Mouse (Mus musculus): ENCODE results near the gene Rnf8. TPM values are rescaled to one million over a fixed set of nuclear protein-coding genes. Genes with fewer than 3 reads are reported as not detected.
"Not testable (repeated sequence)": the region's sequence is repeated elsewhere in the genome, so short reads cannot be mapped to it uniquely, and the experiment has no call there.

The Rnf8 gene
- 10 to 100 TPM; 25.2 to 26.1 TPM for total RNA-seq (2021)

DNA sequence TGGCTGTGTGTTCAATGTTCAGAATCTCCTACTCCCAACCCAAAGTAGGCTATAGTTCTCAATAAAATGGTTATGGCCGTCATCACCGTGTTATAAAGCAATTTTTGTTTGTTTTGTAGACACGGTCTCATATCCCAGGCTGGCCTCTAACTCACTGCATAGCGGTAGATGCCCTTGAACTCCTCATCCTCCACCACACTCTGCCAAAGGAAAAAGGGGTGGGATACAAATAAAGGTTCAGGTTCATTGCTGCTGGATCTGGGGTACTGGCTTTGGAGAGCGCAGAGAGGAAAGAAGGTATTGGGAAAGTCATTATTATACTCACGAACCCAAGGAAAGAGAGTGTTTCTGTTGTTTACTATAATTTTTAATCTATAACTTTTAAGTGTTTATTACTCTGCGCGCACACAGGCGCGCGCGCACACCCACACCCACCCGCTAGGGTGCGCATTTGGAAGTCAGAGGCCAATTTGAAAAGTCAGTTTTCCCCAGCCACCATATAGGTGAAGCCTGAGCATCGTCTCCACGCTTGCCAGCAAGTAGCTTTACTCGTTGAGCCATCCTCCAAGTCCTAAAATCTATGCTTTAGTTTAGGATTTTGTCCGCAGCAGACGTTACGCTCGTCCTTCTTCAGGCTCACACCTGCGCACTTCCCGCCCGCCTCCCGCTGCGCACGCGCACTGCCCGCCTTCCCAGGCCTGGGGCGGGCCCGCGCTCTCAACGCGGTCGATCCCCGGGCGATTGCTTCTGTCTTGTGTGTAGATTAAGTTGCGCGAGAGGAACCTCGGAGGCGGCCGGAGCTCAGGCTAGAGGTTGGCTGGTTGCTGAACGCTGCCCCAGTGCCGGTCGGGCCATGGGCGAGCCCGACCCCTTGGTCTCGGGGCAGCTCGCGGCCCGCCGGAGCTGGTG, at the start of gene Rnf8, which contains the start of gene Gm28043:
TSS of gene Rnf8 (plus strand) at position 676 of the 909 bp plus-strand sequence.
TSS of gene Gm28043 (plus strand) at position 762 of the 909 bp plus-strand sequence.
- DNase-seq = peak; percentile 95 to 96

GRCm38 (mm10) chr17:29565521-29565920, 49.1 kb upstream of the Rnf8 start:
- intact Hi-C loops (cut with DNase I) = no loop called here
- DNase-seq = no peak

More for the DNA sequence above, at the start of gene Rnf8, which contains the start of gene Gm28043:
- intact Hi-C loops (cut with DNase I) = loop anchor here (2.0 kb wide), 1 partner anchor 46 kb away; the partner anchor contains the start of gene Cmtr1

- intact Hi-C loops (cut with DNase I) = no loop called here
- DNase-seq = no peak
Observed at GRCm38 (mm10) chr17:29568435-29568834, 46.2 kb upstream of the Rnf8 start.

- DNase-seq = no peak
Observed at GRCm38 (mm10) chr17:29569831-29570230, 44.8 kb upstream of the Rnf8 start.

DNA sequence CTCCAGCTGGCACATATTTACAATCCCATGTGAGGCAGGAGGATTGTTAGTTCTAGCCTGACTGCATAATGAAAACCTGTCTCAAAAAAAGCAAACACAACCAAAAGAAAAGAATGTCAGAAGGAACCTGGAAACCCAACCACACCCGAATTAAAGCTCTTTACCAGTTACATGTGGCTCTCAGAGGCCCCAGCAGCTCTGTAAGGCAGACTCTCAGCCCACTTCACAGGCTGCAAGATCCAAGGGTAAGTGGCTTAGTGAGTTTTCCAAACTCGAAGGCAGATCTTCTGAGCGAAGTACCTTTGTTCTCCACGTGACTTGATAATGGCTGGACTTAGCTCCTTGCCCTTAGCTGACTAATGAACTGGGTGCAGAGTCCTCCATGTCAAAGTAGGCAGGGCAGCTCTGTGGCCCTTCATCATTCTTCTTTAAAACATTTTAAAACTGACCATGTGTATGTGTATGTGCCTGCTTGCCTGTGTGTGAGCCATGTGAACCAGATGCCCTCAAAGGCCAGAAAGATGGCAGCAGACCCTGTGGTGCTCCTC, 34.9 kb upstream of the Rnf8 start:
- intact Hi-C loops (cut with DNase I) = no loop called here
- no peak for DNase-seq

More at GRCm38 (mm10) chr17:29569831-29570230, 44.8 kb upstream of the Rnf8 start:
- intact Hi-C loops (cut with DNase I) = no loop called here

DNA sequence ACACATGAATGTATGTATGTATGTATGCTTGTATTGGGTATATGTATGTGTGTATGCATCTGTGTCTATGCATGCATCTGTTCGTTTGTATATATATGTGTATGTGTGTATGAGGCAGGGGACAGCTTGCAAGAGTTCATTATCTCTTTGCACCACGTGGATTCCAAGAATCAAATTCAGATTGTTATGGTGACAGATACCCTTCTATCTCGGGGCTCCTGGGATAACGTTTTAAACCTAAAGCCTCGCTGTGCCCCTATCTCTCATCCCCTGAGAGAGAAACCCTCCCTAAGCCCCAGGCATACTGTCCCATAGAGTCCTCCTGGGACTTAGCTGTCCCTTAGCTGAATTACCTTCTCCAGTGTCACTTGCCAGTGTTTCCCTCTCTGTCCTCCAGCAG, 31.0 kb upstream of the Rnf8 start:
- no peak for DNase-seq
- intact Hi-C loops (cut with DNase I) = no loop called here

DNA sequence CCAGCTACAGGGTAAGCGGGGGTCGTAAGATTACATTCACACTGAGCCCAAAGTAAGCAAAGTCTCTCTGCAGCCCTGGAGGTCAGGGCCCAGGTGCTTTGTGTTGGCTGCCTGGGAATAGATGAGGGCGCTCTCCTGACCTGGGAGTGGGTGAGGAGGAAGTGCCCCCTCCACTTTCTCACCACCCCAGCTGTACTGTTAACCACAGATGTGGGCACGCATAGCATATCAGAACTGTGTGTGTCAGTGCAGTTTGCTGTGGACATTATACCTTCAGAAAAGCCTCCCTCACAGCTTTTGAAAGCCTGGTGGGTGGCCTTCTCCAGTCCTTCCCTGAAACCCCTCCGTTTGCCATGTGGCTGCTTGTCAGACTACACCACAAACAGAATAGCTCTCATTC, 30.3 kb upstream of the Rnf8 start:
- intact Hi-C loops (cut with DNase I) = no loop called here
- no peak for DNase-seq

- intact Hi-C loops (cut with DNase I) = no loop called here
- DNase-seq = no peak
Observed at GRCm38 (mm10) chr17:29584737-29585136, 29.9 kb upstream of the Rnf8 start.

DNA sequence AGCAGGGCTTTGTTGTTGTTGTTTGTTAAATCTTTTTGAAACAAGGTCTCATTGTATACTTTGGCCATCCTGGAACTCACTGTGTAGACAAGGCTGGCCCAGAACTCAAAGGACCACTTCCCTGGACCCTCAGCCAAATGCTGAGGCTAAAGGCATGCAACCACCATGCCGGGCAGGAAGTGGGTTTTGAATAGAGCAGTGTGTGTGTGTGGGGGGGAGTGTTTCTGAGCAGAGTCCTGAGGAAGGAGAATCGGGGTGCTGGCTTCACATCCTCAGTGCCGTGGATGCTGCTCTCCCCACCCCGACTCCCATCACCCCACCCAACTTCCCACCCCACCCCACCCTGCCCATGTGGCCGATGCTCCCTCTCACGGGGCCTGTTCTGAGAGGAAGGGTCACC, 29.1 kb upstream of the Rnf8 start:
- intact Hi-C loops (cut with DNase I) = no loop called here
- DNase-seq = no peak

DNA sequence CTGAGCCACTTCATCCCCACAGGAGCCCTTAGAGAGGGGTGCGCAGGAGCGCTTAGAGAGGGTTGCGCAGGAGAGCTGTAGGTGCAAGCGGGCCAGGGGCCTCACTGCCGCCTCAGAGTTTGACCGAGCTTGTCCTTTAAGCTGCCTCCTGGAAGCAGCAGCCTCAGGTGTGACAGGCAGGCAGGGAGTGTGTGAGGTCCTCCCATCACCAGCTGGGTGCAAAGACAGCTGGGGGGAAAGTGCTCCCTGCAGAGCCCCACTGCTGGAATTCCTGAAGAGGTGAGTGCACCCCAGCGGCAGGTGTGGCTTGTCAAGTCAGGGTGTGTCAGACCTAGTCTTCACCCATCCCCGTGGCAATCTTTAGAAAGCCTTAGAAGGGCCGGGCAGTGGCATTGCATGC, 27.7 kb upstream of the Rnf8 start:
- intact Hi-C loops (cut with DNase I) = no loop called here
- no peak for DNase-seq

- intact Hi-C loops (cut with DNase I) = no loop called here
- no peak for DNase-seq
Observed at GRCm38 (mm10) chr17:29589221-29589898, 25.2 kb upstream of the Rnf8 start.

GRCm38 (mm10) chr17:29595891-29596770, 18.5 kb upstream of the Rnf8 start:
- peak; percentile 23 to 42 for DNase-seq
- intact Hi-C loops (cut with DNase I) = no loop called here

DNA sequence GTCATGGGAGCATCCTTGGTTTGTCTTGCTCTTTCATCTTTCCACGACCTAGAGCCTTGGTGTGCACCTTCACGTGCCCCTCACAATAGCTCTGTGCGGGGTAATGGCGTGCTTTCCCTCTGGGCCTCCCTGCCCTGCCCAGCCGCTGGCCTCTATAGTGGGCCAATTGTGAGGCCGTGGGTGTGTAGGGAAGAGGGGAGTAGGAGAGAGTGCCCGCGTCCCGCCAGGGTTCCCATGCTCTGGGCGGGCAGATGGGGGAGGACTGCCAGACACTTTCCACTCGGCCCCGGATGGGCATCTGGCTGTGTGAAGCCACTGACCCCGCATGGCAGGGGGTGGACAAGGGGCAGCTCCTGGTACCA, 17.8 kb upstream of the Rnf8 start:
- intact Hi-C loops (cut with DNase I) = no loop called here

DNA sequence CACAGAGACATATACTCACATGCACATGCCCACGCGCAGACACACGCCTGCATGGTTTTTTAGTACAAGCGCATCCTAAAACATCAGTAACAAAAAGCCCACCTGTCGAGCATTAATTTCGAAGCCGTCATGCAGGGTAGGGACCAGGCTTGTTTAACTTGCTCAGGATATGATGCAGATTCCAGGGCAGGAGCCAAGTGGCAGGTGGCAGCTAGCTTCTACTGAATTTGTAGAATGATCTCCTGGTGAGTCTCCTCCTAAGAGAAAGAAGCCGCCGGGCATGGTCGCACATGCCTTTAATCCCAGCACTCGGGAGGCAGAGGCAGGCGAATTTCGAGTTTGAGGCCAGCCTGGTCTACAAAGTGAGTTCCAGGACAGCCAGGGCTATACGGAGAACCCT, 15.5 kb upstream of the Rnf8 start:
- no peak for DNase-seq
- intact Hi-C loops (cut with DNase I) = no loop called here

More for the DNA sequence above, 17.8 kb upstream of the Rnf8 start:
- DNase-seq = no peak

DNA sequence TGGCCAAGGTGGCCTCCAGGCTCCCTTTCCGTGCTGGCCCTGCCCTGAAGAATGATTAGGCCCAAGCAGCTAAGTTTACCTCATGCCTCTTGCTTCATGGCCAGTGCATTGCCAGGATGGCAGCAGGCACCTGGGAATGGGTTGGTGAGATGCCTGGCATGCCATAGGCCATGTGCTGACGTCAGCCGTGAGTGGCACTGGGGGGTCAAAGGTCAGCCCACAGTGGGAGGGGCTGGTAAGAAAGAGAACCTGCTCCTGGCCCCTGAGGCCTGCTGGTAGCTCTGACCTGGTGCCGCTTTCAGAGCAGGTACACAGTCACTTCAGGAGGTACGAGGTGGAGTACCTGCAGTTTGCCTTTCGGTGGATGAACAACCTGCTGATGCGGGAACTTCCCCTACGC, 15.1 kb upstream of the Rnf8 start:
- intact Hi-C loops (cut with DNase I) = no loop called here
- DNase-seq = no peak

DNA sequence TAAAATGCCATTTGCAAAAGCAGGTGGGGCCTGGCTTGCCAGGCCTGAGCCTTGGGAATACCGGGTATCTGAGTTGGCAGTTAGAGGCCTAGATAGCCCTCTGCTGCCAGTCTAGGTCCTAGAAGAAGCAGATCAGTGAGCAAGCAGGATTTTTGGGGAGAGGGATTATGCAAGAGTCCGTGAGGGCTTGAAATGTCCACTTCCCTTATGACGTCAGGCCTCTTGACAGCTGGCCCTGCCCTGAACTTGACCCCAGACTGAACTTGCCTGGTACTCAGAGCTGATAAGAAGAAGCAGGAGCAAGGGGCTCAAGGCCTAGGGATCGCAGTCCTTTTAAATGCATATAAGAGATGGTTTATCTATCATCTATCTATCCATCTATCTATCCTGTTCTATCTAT, 13.2 kb upstream of the Rnf8 start:
- DNase-seq = peak; percentile 17 to 26
- intact Hi-C loops (cut with DNase I) = loop anchor here (10.0 kb wide), 1 partner anchor 173 kb away; no protein-coding TSS in a partner anchor

DNA sequence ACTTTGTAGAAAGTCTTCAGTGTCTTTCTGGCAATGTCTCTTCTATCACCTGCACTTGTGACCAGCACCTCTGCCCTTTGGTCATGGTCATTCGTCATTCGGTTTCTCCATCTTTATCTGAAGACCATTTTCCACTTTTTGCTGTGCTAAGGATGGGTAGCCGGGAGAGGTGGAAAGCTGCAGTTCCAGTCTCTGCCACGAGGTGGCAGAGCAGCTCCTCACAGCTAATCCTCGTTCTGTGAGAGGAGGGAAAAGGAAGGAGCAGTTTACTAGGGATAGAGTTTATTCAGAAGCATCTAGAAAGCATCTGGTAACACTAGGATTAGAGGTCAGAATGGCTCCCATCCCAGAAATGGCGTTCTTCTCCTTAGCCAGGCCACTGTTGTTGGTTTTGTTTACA, 11.3 kb upstream of the Rnf8 start:
- intact Hi-C loops (cut with DNase I) = loop anchor here (1.0 to 10.0 kb wide), 2 partner anchors 172 to 280 kb away; no protein-coding TSS in a partner anchor
- peak; percentile 75 to 89 for DNase-seq

DNA sequence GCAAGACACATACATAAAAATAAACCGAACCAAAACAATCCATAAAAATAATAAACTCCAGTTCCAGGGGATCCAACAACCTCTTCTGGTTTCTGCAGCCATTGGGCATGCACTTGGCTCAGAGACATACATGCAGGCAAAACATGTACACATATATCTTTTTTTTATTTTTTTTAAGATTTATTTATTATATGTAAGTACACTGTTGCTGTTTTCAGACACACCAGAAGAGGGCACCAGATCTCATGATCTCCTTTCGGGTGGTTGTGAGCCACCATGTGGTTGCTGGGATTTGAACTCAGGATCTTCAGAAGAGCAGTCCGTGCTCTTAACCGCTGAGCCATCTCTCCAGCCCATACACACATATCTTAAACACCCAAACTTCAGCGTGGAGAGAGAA, 1.1 kb upstream of the Rnf8 start:
- intact Hi-C loops (cut with DNase I); DNase-seq: not testable (repeated sequence)

DNA sequence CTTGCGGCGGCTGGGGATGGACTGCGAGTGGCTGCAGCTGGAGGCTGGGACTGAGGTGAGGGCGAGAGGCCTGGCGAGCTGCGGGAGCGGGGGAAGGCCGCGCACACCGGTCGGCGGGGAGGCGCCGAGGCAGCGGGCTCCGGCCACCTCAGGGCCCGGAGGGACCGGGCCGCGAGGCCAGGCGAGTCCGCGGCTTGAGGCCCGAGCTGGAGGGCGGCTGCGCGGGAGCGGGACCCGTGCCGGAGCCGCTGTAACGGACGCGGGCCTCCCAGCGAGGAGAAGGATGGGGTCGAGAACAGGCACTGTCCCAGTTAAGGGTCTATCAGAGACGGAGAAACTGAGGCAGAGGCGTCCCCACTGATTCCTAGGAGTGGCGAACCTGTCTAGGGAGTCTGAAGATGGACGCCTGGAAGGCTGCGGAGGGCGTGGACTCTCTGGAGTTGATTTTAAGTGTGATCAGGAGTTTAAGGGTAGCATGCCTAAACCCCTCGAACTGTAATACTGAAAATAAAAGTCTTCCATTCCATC, 498 bp downstream of the Rnf8 start:
- intact Hi-C loops (cut with DNase I) = loop anchor here (2.0 kb wide), 1 partner anchor 46 kb away; the partner anchor contains the start of gene Cmtr1
- no peak for DNase-seq

GRCm38 (mm10) chr17:29615616-29616015, 1.0 kb downstream of the Rnf8 start:
- DNase-seq = no peak
- intact Hi-C loops (cut with DNase I) = loop anchor here (2.0 kb wide), 1 partner anchor 45 kb away; the partner anchor contains the start of gene Cmtr1
